In genomic region chr17:15248417-15248791, GRCm38 (mm10) we compare ENCODE assay signal across 10 mouse cellular contexts.
DNase-seq lines count a peak whose midpoint lies in the region; ATAC-seq and TF ChIP-seq lines count a peak whose summit lies in the region.
"Had no signal": no experiment of that assay in that cellular context is flagged by ENCODE, and none has a peak within 500 bp of the region (broad histone marks: within the 10 kb centered on the region; RNA-seq: fewer than 3 reads in every experiment).

No protein-coding gene starts in this region.

- no peaks in the 10 kb centered on the region for H3K9me3 ChIP-seq in kidney, embryonic 14.5 days (ENCODE audit: control insufficient read depth, low read length)
- no peaks in the 10 kb centered on the region for H3K9me3 ChIP-seq in embryonic facial prominence, embryonic 14.5 days (ENCODE audit: control insufficient read depth, low read length)
- no peaks in the 10 kb centered on the region for H3K9me3 ChIP-seq in hindbrain, embryonic 15.5 days
- no peaks in the 10 kb centered on the region for H3K9me3 ChIP-seq in midbrain, embryonic 16.5 days (replicated peaks; ENCODE audit: control insufficient read depth, low read length, poor library complexity, severe bottlenecking)

- no peak overlapping the region for H3K27ac ChIP-seq in kidney, embryonic 14.5 days (ENCODE audit: low read depth, low read length)
- H3K27ac ChIP-seq in kidney, adult 2 months (ENCODE audit: insufficient read depth, low read depth, low read length), result no peak overlapping the region
- H3K27ac ChIP-seq in embryonic facial prominence, embryonic 14.5 days (replicated peaks; ENCODE audit: low read depth, low read length), result no peak overlapping the region
- no peak overlapping the region for H3K27ac ChIP-seq in hindbrain, embryonic 15.5 days (replicated peaks)
- no peak overlapping the region for H3K27ac ChIP-seq in midbrain, embryonic 16.5 days (ENCODE audit: low read length)

- peaks cover 3% of the 10 kb centered on the region; the same call in 1 of the 2 replicates for H3K27me3 ChIP-seq in kidney, embryonic 14.5 days (ENCODE audit: control insufficient read depth, insufficient read depth, low read length)
- no peaks in the 10 kb centered on the region for H3K27me3 ChIP-seq in kidney, adult 2 months (replicated peaks; ENCODE audit: control insufficient read depth, insufficient read depth, low read length)
- no peaks in the 10 kb centered on the region for H3K27me3 ChIP-seq in embryonic facial prominence, embryonic 14.5 days (replicated peaks; ENCODE audit: control insufficient read depth, insufficient read depth, low read length)
- no peaks in the 10 kb centered on the region for H3K27me3 ChIP-seq in hindbrain, embryonic 15.5 days
- no peaks in the 10 kb centered on the region for H3K27me3 ChIP-seq in midbrain, embryonic 16.5 days (ENCODE audit: control insufficient read depth, insufficient read depth, low read depth, low read length)

- H3K36me3 ChIP-seq in kidney, embryonic 14.5 days (ENCODE audit: control insufficient read depth, insufficient read depth, low read length), result no peaks in the 10 kb centered on the region
- no peaks in the 10 kb centered on the region for H3K36me3 ChIP-seq in kidney, adult 2 months (ENCODE audit: control insufficient read depth, insufficient read depth, low read length)
- H3K36me3 ChIP-seq in embryonic facial prominence, embryonic 14.5 days (ENCODE audit: control insufficient read depth, insufficient read depth, low read length), result no peaks in the 10 kb centered on the region
- H3K36me3 ChIP-seq in hindbrain, embryonic 15.5 days, result no peaks in the 10 kb centered on the region
- H3K36me3 ChIP-seq in midbrain, embryonic 16.5 days (ENCODE audit: control insufficient read depth, insufficient read depth, low read length), result no peaks in the 10 kb centered on the region

- peak; percentile 37; the same call in 1 of the 2 replicates for ATAC-seq in kidney, embryonic 14.5 days (ENCODE audit: low FRiP score, low TSS enrichment)
- peak; percentile 59 for ATAC-seq in embryonic facial prominence, embryonic 14.5 days (ENCODE audit: low read depth)
- ATAC-seq in hindbrain, embryonic 15.5 days (ENCODE audit: low FRiP score, low read depth), result no peak; the same call in none of the 2 replicates
- peak; percentile 4; the same call in 1 of the 2 replicates for ATAC-seq in midbrain, embryonic 16.5 days

- no peak for TF ChIP-seq POLR2A in kidney, adult 2 months (IDR thresholded peaks at IDR 0.05; ENCODE audit: low read depth, low read length)

- no peak overlapping the region for H3K9ac ChIP-seq in kidney, embryonic 14.5 days (ENCODE audit: low read depth, low read length)
- H3K9ac ChIP-seq in embryonic facial prominence, embryonic 14.5 days (ENCODE audit: low read depth, low read length), result 0 out of 2 replicates have a peak overlapping the region, but pooled peaks have one; percentile 34
- no peak overlapping the region for H3K9ac ChIP-seq in hindbrain, embryonic 15.5 days
- no peak overlapping the region for H3K9ac ChIP-seq in midbrain, embryonic 16.5 days (ENCODE audit: low read depth, low read length)

- no peak for DNase-seq in kidney, adult 2 months
- peak; percentile 51 for DNase-seq in embryonic facial prominence, embryonic 14.5 days (ENCODE audit: low spot score)
- no peak for DNase-seq in layer of hippocampus, postnatal 25 days (ENCODE audit: extremely low spot score in 1 of 2, low spot score in 1 of 2)
- no peak for DNase-seq in layer of hippocampus, adult 11-12 months (ENCODE audit: low spot score)
- DNase-seq: kidney, adult 9 months; liver; thymus, postnatal 36 days had no signal

- H3K4me2 ChIP-seq in kidney, embryonic 14.5 days (replicated peaks; ENCODE audit: low read depth, low read length), result no peak overlapping the region; the same call in 1 of the 2 replicates
- no peak overlapping the region for H3K4me2 ChIP-seq in embryonic facial prominence, embryonic 14.5 days (ENCODE audit: low read depth, low read length)
- H3K4me2 ChIP-seq in hindbrain, embryonic 15.5 days, result peak overlapping the region; percentile 41
- H3K4me2 ChIP-seq in midbrain, embryonic 16.5 days (ENCODE audit: low read length), result peak overlapping the region; percentile 34; the same call in 1 of the 2 replicates

- H3K4me3 ChIP-seq in kidney, embryonic 14.5 days (ENCODE audit: low read length), result no peak overlapping the region
- no peak overlapping the region for H3K4me3 ChIP-seq in kidney, adult 2 months (ENCODE audit: insufficient read depth, low read depth, low read length)
- H3K4me3 ChIP-seq in embryonic facial prominence, embryonic 14.5 days (ENCODE audit: low read depth, low read length), result no peak overlapping the region
- H3K4me3 ChIP-seq in hindbrain, embryonic 15.5 days, result no peak overlapping the region
- H3K4me3 ChIP-seq in midbrain, embryonic 16.5 days (ENCODE audit: low read depth, low read length), result no peak overlapping the region

- peaks cover 7% of the 10 kb centered on the region; the same call in 1 of the 2 replicates for H3K4me1 ChIP-seq in kidney, embryonic 14.5 days (ENCODE audit: control insufficient read depth, insufficient read depth, low read length)
- H3K4me1 ChIP-seq in kidney, adult 2 months (ENCODE audit: control insufficient read depth, insufficient read depth, low read length), result no peaks in the 10 kb centered on the region
- H3K4me1 ChIP-seq in embryonic facial prominence, embryonic 14.5 days (ENCODE audit: control insufficient read depth, insufficient read depth, low read length), result no peaks in the 10 kb centered on the region
- peaks cover 11% of the 10 kb centered on the region for H3K4me1 ChIP-seq in hindbrain, embryonic 15.5 days (replicated peaks)
- H3K4me1 ChIP-seq in midbrain, embryonic 16.5 days (ENCODE audit: control insufficient read depth, insufficient read depth, low read length), result 0 out of 2 replicates have a peak, but pooled peaks cover 8% of the 10 kb centered on the region

- WGBS in kidney, embryonic 14.5 days, result 15% methylated on average over 4 of the region's 4 CpGs
- 65% methylated on average over 4 of the region's 4 CpGs for WGBS in kidney, adult 2 months
- WGBS in embryonic facial prominence, embryonic 14.5 days, result 29% methylated on average over 4 of the region's 4 CpGs
- WGBS in hindbrain, embryonic 15.5 days, result 17% methylated on average over 4 of the region's 4 CpGs
- WGBS in midbrain, embryonic 16.5 days, result 17% methylated on average over 4 of the region's 4 CpGs

- no peak for TF ChIP-seq CTCF in kidney, adult 2 months (conservative IDR thresholded peaks at IDR 0.05; ENCODE audit: insufficient read depth, insufficient read length, low read depth, low read length)

Comparison
In these comparisons a context has a peak if more than half of its experiments do, and no peak if none do; other contexts are left out.
1. H3K4me2 ChIP-seq: peak in hindbrain, embryonic 15.5 days (single experiment) and midbrain, embryonic 16.5 days (single experiment); none in kidney, embryonic 14.5 days (single experiment) and embryonic facial prominence, embryonic 14.5 days (single experiment).